Mouse (Mus musculus) liver, embryonic 14.5 days (tissue): Measurements from ENCODE around the gene BC067074. TPM values are rescaled to one million over a fixed set of nuclear protein-coding genes. Genes with fewer than 3 reads are reported as not detected.

Experiments used
- ATAC-seq: fragments of 200-750 bp; cut with Nextera tagmentation; 2 replicates; pipeline ENCODE4 v1.8.0; 2017; ENCODE audit warnings: moderate number of reproducible peaks, mild to moderate bottlenecking, moderate library complexity; ENCODE audit not compliant: insufficient read depth
- DNase-seq, 3 experiments: peaks; one replicate each; pipeline ENCODE4 v3.0.0-alpha.2; 2012 to 2013; ENCODE audit warnings: low read depth in 3 of 3, low spot score in 3 of 3
- H3K27ac ChIP-seq: fragments of 300-500 bp; sonication (generic); 2 replicates; pipeline ENCODE4 v1.5.1; 2014; ENCODE audit warnings: moderate library complexity, mild to moderate bottlenecking, control low read depth, inconsistent platforms
- H3K27me3 ChIP-seq: fragments of 300-500 bp; sonication (generic); 2 replicates; pipeline ENCODE4 v1.6.1; 2014; ENCODE audit warnings: mild to moderate bottlenecking, low read length, moderate library complexity; ENCODE audit not compliant: control insufficient read depth, insufficient read depth
- H3K36me3 ChIP-seq: fragments of 300-500 bp; sonication (generic); replicated peaks from 2 replicates; pipeline ENCODE4 v1.6.1; 2014; ENCODE audit warnings: low read depth; ENCODE audit not compliant: control insufficient read depth, insufficient read depth
- H3K4me1 ChIP-seq, 2 experiments: fragments of 200-500 bp in 1 of 2; fragments of 300-500 bp in 1 of 2; sonication (generic) in 1 of 2; replicated peaks; 2 replicates each; pipeline ENCODE4 v1.6.1; 2012 to 2014; ENCODE audit warnings: antibody characterized with exemption in 1 of 2, inconsistent platforms in 1 of 2, low read length in 1 of 2; ENCODE audit not compliant: control insufficient read depth in 2 of 2, insufficient read depth in 2 of 2
- H3K4me2 ChIP-seq: fragments of 300-500 bp; sonication (generic); 2 replicates; pipeline ENCODE4 v1.6.1; 2014; ENCODE audit warnings: low read depth, mild to moderate bottlenecking, control low read depth, moderate library complexity
- H3K4me3 ChIP-seq, 2 experiments: fragments of 200-500 bp in 1 of 2; fragments of 300-500 bp in 1 of 2; sonication (generic) in 1 of 2; 2 replicates each; pipeline ENCODE4 v1.5.1; 2012 to 2014; ENCODE audit warnings: low read depth in 2 of 2, low read length in 2 of 2, mild to moderate bottlenecking in 2 of 2, control low read depth in 1 of 2, inconsistent platforms in 1 of 2, moderate library complexity in 1 of 2; ENCODE audit not compliant: insufficient read depth in 1 of 2
- H3K9ac ChIP-seq: fragments of 300-500 bp; sonication (generic); replicated peaks from 2 replicates; pipeline ENCODE4 v1.6.1; 2014; ENCODE audit warnings: mild to moderate bottlenecking, control low read depth, moderate library complexity
- H3K9me3 ChIP-seq: fragments of 300-500 bp; sonication (generic); 2 replicates; pipeline ENCODE4 v1.6.1; 2016; ENCODE audit warnings: low read length, mixed read lengths; ENCODE audit not compliant: control insufficient read depth
- CTCF ChIP-seq: IDR thresholded peaks from 2 replicates; pipeline ENCODE4 v1.5.1; 2016; ENCODE audit warnings: antibody characterized with exemption, low read depth, control low read depth
- EP300 ChIP-seq: IDR thresholded peaks from 2 replicates; pipeline ENCODE4 v1.6.1; 2016; ENCODE audit warnings: antibody characterized with exemption, low read depth
- WGBS: fragments of 180-500 bp; shearing (Covaris S2); extraction: QIAGEN DNeasy Blood & Tissue Kit; methylation state at CpG from one replicate; pipeline ENCODE4 v1.1.7; 2014; ENCODE audit not compliant: insufficient replicate concordance; 5-methylcytosine and 5-hydroxymethylcytosine counted together
- polyA plus RNA-seq, 2 experiments: library from polyadenylated mRNA; depleted of rRNA in 1 of 2; stranded (reverse) in 1 of 2; unstranded in 1 of 2; fragments of >200 nt; fragmentation: Nextera tagmentation in 1 of 2; extraction: Ambion mirVana in 1 of 2; gene quantifications; 2 replicates each; pipeline versions ENCODE4 v1.2.1 to v1.2.3; 2012 to 2014

BC067074 gene
- polyA plus RNA-seq, 2 experiments: 0.08 to 0.20 TPM

- DNase-seq: peak; percentile 11 to 19 (median 12)
- no peak for ATAC-seq
- H3K36me3 ChIP-seq: no peaks in the 10 kb centered on the region
Measured at GRCm38 (mm10) chr13:113321972-113322371, 29.0 kb downstream of the BC067074 start.

GRCm38 (mm10) chr13:113324241-113324640 is 31.3 kb downstream of the BC067074 start:
- no peak for TF ChIP-seq EP300
- TF ChIP-seq CTCF: no peak

More at GRCm38 (mm10) chr13:113321972-113322371, 29.0 kb downstream of the BC067074 start:
- Histone ChIP-seq H3K27me3 (no peaks in the 10 kb centered on the region), H3K4me2 (no peak overlapping the region), H3K9ac (no peak overlapping the region), H3K27ac (no peak overlapping the region), H3K4me3 (no peak overlapping the region), H3K4me1 (no peaks in the 10 kb centered on the region), H3K9me3 (no peaks in the 10 kb centered on the region)
- TF ChIP-seq CTCF: peak; percentile 62
- TF ChIP-seq EP300: no peak
- 19% methylated on average over 6 of the region's 6 CpGs for WGBS

GRCm38 (mm10) chr13:113325678-113326077 is 32.7 kb downstream of the BC067074 start:
- ATAC-seq: no peak
- H3K4me2 ChIP-seq: no peak overlapping the region
- no peaks in the 10 kb centered on the region for H3K27me3 ChIP-seq
- no peak overlapping the region for H3K4me3 ChIP-seq
- H3K9ac ChIP-seq: no peak overlapping the region
- no peak overlapping the region for H3K27ac ChIP-seq
- TF ChIP-seq CTCF: no peak
- no peak for TF ChIP-seq EP300
- H3K36me3 ChIP-seq: no peaks in the 10 kb centered on the region
- 54% methylated on average over 3 of the region's 3 CpGs for WGBS
- H3K9me3 ChIP-seq: no peaks in the 10 kb centered on the region
- no peaks in the 10 kb centered on the region for H3K4me1 ChIP-seq
- no peak for DNase-seq

More at GRCm38 (mm10) chr13:113324241-113324640, 31.3 kb downstream of the BC067074 start:
- Histone ChIP-seq H3K9ac (no peak overlapping the region), H3K4me3 (no peak overlapping the region), H3K36me3 (no peaks in the 10 kb centered on the region), H3K4me2 (no peak overlapping the region), H3K27me3 (no peaks in the 10 kb centered on the region), H3K9me3 (no peaks in the 10 kb centered on the region), H3K4me1 (no peaks in the 10 kb centered on the region), H3K27ac (no peak overlapping the region)
- WGBS: 66% methylated on average over 3 of the region's 3 CpGs
- no peak for DNase-seq
- ATAC-seq: no peak

GRCm38 (mm10) chr13:113332256-113332655 is 39.3 kb downstream of the BC067074 start:
- Histone ChIP-seq H3K27ac (no peak overlapping the region), H3K27me3 (no peaks in the 10 kb centered on the region), H3K4me2 (no peak overlapping the region), H3K36me3 (no peaks in the 10 kb centered on the region), H3K4me3 (no peak overlapping the region), H3K9ac (no peak overlapping the region), H3K4me1 (peaks cover 0 to 3% of the 10 kb centered on the region in 2 experiments; a peak in 1 of 4 replicates), H3K9me3 (no peaks in the 10 kb centered on the region)
- WGBS: 17% methylated on average over 7 of the region's 7 CpGs
- TF ChIP-seq CTCF (no peak), EP300 (no peak)
- ATAC-seq (no peak), DNase-seq (no peak)

- Histone ChIP-seq H3K9me3 (no peaks in the 10 kb centered on the region), H3K4me3 (no peak overlapping the region), H3K27me3 (no peaks in the 10 kb centered on the region), H3K9ac (no peak overlapping the region), H3K36me3 (no peaks in the 10 kb centered on the region), H3K4me2 (no peak overlapping the region), H3K27ac (no peak overlapping the region), H3K4me1 (peaks cover 0 to 3% of the 10 kb centered on the region in 2 experiments; a peak in 1 of 4 replicates)
- no peak for TF ChIP-seq EP300
- TF ChIP-seq CTCF: no peak
- WGBS: 38% methylated on average over 6 of the region's 6 CpGs
- no peak for ATAC-seq
- DNase-seq: no peak
Measured at GRCm38 (mm10) chr13:113333374-113333773, 40.4 kb downstream of the BC067074 start.
